Mouse (Mus musculus): ENCODE measurements at regions not wholly inside any gene's neighbourhood (a gene's known extent, or its start where the extent isn't known, plus 50 kb on each side); places are given as distances from the start of the nearest gene placed in this dataset.

DNA sequence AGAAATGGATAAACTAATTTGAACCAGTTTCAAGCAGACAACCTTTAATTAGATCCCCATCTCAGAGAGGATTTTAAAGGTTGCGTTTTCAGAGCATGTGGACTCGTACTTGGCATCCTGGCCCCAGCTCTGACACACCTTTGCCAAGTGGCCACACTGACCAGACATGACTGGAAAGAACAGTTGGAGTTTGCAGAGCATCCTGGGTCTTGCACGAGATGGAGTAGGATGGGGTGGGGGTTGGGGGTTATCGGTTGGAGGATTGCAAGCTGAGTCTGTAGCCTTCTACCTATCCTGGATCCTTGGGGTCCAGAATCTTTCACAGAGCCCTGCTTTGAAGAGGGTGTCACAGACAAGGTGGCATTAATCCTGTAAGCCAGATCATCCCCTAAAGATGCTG lies 550.9 kb upstream of the Mgmt start:
- Histone ChIP-seq H3K4me3 (ENCODE audit: low read depth, low read length) (no peak overlapping the region), H3K36me3 (ENCODE audit: control insufficient read depth, insufficient read depth, low read length) (no peaks in the 10 kb centered on the region), H3K27me3 (ENCODE audit: control insufficient read depth, insufficient read depth, low read length) (no peaks in the 10 kb centered on the region), H3K4me1 (ENCODE audit: control insufficient read depth, insufficient read depth, low read length) (peaks cover 34% of the 10 kb centered on the region), H3K4me2 (ENCODE audit: low read depth, severe bottlenecking) (no peak overlapping the region), H3K9ac (ENCODE audit: low read length) (no peak overlapping the region), H3K9me3 (ENCODE audit: control insufficient read depth, low read length) (no peaks in the 10 kb centered on the region), H3K27ac (replicated peaks; ENCODE audit: low read depth, low read length) (peak overlapping the region; percentile 93)
- WGBS: 55% methylated on average over 4 of the region's 4 CpGs
- DNase-seq (ENCODE audit: low spot score) (no peak), ATAC-seq (ENCODE audit: insufficient number of reproducible peaks, low FRiP score, low TSS enrichment, low read depth) (no peak)

DNA sequence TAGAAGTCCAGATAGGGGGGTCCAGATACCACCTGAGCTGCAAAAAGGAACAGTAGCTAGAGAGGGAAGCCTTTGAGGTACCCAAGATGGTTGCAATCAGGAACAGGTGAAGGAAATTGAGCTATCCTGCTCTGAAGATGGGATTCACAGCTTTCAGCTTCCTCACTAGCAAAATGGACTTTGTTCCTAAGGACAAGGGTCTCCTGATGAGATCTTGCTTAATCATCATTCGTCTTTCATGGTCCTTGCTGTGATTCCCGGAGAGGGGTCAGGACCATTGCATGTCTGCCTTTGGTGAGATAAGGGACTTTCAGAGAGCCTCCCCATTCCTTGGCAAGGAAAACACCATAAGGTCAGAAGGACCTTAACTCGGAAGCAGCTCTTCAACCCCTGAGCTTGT lies 549.4 kb upstream of the Mgmt start:
- WGBS: 65% methylated on average over 3 of the region's 3 CpGs
- no peak for ATAC-seq (ENCODE audit: insufficient number of reproducible peaks, low FRiP score, low TSS enrichment, low read depth)
- Histone ChIP-seq H3K27ac (replicated peaks; ENCODE audit: low read depth, low read length) (no peak overlapping the region), H3K36me3 (ENCODE audit: control insufficient read depth, insufficient read depth, low read length) (no peaks in the 10 kb centered on the region), H3K9ac (ENCODE audit: low read length) (no peak overlapping the region), H3K4me1 (ENCODE audit: control insufficient read depth, insufficient read depth, low read length) (peaks cover 31% of the 10 kb centered on the region), H3K4me2 (ENCODE audit: low read depth, severe bottlenecking) (no peak overlapping the region), H3K4me3 (ENCODE audit: low read depth, low read length) (no peak overlapping the region), H3K9me3 (ENCODE audit: control insufficient read depth, low read length) (no peaks in the 10 kb centered on the region), H3K27me3 (ENCODE audit: control insufficient read depth, insufficient read depth, low read length) (no peaks in the 10 kb centered on the region)
- DNase-seq (ENCODE audit: low spot score): no peak

DNA sequence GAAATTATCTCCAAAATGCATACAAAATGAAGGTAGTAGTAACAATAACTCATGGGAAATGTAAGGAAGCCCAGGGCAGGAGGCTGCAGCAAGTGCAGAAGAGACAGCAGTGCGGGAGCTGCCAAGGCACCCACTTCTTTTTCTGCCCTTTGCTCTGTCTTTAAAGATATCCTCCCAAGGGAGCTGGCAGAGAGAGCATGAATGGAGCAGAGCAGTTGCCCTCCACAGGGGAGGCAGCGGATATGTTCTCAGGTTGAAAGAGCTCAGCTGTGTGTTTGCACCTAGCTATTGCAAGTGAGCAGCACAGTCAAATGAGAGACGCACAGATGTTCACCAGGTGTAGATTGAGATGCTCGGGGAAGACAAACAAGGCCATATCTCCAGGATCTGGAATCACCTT lies 547.9 kb upstream of the Mgmt start:
- Histone ChIP-seq H3K36me3 (ENCODE audit: control insufficient read depth, insufficient read depth, low read length) (no peaks in the 10 kb centered on the region), H3K4me1 (ENCODE audit: control insufficient read depth, insufficient read depth, low read length) (peaks cover 21% of the 10 kb centered on the region), H3K27me3 (ENCODE audit: control insufficient read depth, insufficient read depth, low read length) (no peaks in the 10 kb centered on the region), H3K4me3 (ENCODE audit: low read depth, low read length) (no peak overlapping the region), H3K27ac (replicated peaks; ENCODE audit: low read depth, low read length) (no peak overlapping the region), H3K4me2 (ENCODE audit: low read depth, severe bottlenecking) (no peak overlapping the region), H3K9me3 (ENCODE audit: control insufficient read depth, low read length) (no peaks in the 10 kb centered on the region), H3K9ac (ENCODE audit: low read length) (no peak overlapping the region)
- DNase-seq (ENCODE audit: low spot score) (no peak), ATAC-seq (ENCODE audit: insufficient number of reproducible peaks, low FRiP score, low TSS enrichment, low read depth) (no peak)
- WGBS: 60% methylated on average over 4 of the region's 4 CpGs

DNA sequence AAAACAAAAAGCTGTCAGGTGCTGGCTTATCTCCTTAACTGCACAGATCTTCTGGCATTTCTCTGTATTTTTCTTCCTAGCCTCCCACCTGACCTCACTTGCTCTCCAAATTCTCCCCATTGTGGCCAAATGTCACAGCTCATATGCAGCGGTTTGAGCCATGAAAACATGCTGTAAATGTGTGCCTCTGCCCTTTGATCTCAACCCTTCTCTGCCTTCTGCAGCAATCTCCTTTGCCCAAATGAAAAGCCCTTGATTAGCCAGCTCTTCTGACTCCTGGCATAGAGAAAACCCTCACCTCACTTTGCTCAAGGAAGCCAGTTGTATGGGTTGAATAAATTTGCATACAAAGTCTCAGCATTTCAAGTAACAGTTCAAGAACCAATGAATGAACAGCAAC lies 546.1 kb upstream of the Mgmt start:
- Histone ChIP-seq H3K4me2 (ENCODE audit: low read depth, severe bottlenecking) (no peak overlapping the region), H3K27me3 (ENCODE audit: control insufficient read depth, insufficient read depth, low read length) (no peaks in the 10 kb centered on the region), H3K36me3 (ENCODE audit: control insufficient read depth, insufficient read depth, low read length) (no peaks in the 10 kb centered on the region), H3K4me3 (ENCODE audit: low read depth, low read length) (no peak overlapping the region), H3K9ac (ENCODE audit: low read length) (no peak overlapping the region), H3K27ac (replicated peaks; ENCODE audit: low read depth, low read length) (no peak overlapping the region), H3K9me3 (ENCODE audit: control insufficient read depth, low read length) (no peaks in the 10 kb centered on the region), H3K4me1 (ENCODE audit: control insufficient read depth, insufficient read depth, low read length) (peaks cover 9% of the 10 kb centered on the region)
- WGBS: 22% methylated on average over 1 of the region's 1 CpGs
- no peak for ATAC-seq (ENCODE audit: insufficient number of reproducible peaks, low FRiP score, low TSS enrichment, low read depth)
- no peak for DNase-seq (ENCODE audit: low spot score)

DNA sequence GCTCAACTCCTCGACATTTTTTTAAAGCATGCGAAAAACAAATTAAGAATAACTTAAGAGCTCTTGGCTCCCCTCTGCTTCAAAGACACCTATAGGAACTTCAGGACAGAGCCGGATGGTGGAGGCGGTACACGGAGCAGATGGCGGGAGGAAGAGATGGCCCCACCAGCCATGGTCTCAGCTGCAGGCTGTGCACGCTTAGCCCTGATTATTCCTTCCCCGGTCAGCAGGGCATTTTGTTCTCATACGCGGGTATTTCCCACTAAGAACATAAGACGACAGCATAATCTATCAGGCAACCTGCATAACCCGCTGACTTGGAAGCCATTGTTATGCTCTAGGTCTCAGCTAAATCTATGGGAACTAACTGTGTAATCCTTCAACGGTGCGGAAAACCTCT lies 544.8 kb upstream of the Mgmt start:
- DNase-seq (ENCODE audit: low spot score): no peak

DNA sequence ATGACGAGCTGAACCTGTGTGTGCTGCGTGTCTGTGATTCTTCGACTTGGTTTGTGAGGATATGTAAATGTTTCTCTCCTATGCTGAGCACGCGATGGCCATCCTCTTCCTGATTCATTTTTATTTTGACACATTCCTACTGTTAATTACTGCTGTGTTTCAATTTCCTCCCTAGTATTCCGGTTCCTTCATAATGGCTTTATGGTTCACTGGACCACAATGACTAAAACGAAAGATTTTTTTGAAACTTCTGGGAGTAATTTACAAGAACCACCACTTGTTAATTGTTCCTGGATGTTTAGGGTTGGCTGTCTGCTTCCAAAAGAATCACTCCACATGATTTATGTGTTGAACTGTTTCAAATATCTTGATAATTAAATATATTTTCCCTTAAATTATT lies 537.4 kb upstream of the Mgmt start:
- ATAC-seq (ENCODE audit: insufficient number of reproducible peaks, low FRiP score, low TSS enrichment, low read depth): no peak
- no peaks in the 10 kb centered on the region for H3K9me3 ChIP-seq (ENCODE audit: control insufficient read depth, low read length)
- no peak overlapping the region for H3K4me3 ChIP-seq (ENCODE audit: low read depth, low read length)
- no peak overlapping the region for H3K9ac ChIP-seq (ENCODE audit: low read length)
- H3K27ac ChIP-seq (replicated peaks; ENCODE audit: low read depth, low read length): no peak overlapping the region
- no peaks in the 10 kb centered on the region for H3K36me3 ChIP-seq (ENCODE audit: control insufficient read depth, insufficient read depth, low read length)
- no peaks in the 10 kb centered on the region for H3K27me3 ChIP-seq (ENCODE audit: control insufficient read depth, insufficient read depth, low read length)
- H3K4me1 ChIP-seq (ENCODE audit: control insufficient read depth, insufficient read depth, low read length): no peaks in the 10 kb centered on the region
- no peak overlapping the region for H3K4me2 ChIP-seq (ENCODE audit: low read depth, severe bottlenecking)
- no peak for DNase-seq (ENCODE audit: low spot score)
- 51% methylated on average over 7 of the region's 7 CpGs for WGBS

More for the DNA sequence above, 544.8 kb upstream of the Mgmt start:
- Histone ChIP-seq H3K36me3 (ENCODE audit: control insufficient read depth, insufficient read depth, low read length) (no peaks in the 10 kb centered on the region), H3K9me3 (ENCODE audit: control insufficient read depth, low read length) (no peaks in the 10 kb centered on the region), H3K4me3 (ENCODE audit: low read depth, low read length) (no peak overlapping the region), H3K27ac (replicated peaks; ENCODE audit: low read depth, low read length) (no peak overlapping the region), H3K9ac (ENCODE audit: low read length) (no peak overlapping the region), H3K4me2 (ENCODE audit: low read depth, severe bottlenecking) (no peak overlapping the region), H3K4me1 (ENCODE audit: control insufficient read depth, insufficient read depth, low read length) (no peaks in the 10 kb centered on the region), H3K27me3 (ENCODE audit: control insufficient read depth, insufficient read depth, low read length) (no peaks in the 10 kb centered on the region)
- ATAC-seq (ENCODE audit: insufficient number of reproducible peaks, low FRiP score, low TSS enrichment, low read depth): no peak
- WGBS: 90% methylated on average over 14 of the region's 14 CpGs

DNA sequence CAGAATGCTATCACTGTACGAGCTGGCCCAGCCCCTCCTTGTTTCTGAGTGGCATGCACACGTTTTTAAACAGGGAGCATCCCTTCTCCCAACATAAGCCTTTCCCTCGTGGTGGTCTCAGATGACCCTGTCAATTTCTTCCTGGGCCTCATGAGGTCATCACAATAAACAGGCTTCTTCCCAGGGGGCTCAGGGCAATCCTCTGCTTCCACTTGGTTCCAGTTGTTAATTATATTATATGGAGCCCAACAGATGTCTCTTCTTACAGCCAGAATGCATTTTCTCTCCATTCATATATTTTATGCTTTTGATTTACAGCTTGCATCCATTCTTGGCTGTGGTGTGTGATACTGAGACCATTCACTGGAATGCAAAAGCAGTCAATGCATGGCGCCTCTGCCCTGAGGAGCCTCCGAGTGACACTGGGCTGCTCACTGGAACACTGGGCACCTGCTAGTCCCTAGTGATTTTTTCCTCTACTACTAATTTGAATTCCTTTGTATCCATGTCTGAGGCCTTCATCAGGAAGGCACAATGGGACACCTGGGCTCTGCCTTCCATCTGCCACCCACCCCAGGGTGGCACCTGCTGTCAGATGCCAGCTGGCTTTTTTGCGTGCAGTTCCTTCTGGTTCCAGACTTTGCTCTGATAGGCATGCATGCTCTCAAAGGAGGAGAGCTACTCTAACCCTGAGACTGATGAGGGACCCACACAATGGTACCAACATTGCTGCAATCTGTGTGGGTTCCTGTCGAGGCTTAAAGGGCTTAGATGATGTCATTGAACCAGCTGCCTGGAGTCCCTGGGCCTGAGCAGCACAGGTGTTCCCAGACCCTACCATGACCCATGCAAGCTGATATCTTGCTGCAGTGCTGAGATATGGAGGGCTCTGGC lies 528.8 kb upstream of the Mgmt start:
- ATAC-seq (ENCODE audit: insufficient number of reproducible peaks, low FRiP score, low TSS enrichment, low read depth): peak; percentile 78
- no peak overlapping the region for H3K27ac ChIP-seq (replicated peaks; ENCODE audit: low read depth, low read length)
- 64% methylated on average over 7 of the region's 7 CpGs for WGBS
- H3K27me3 ChIP-seq (ENCODE audit: control insufficient read depth, insufficient read depth, low read length): no peaks in the 10 kb centered on the region
- H3K4me3 ChIP-seq (ENCODE audit: low read depth, low read length): no peak overlapping the region
- H3K36me3 ChIP-seq (ENCODE audit: control insufficient read depth, insufficient read depth, low read length): no peaks in the 10 kb centered on the region
- H3K4me1 ChIP-seq (ENCODE audit: control insufficient read depth, insufficient read depth, low read length): no peaks in the 10 kb centered on the region
- no peaks in the 10 kb centered on the region for H3K9me3 ChIP-seq (ENCODE audit: control insufficient read depth, low read length)
- no peak overlapping the region for H3K4me2 ChIP-seq (ENCODE audit: low read depth, severe bottlenecking)
- no peak for DNase-seq (ENCODE audit: low spot score)
- H3K9ac ChIP-seq (ENCODE audit: low read length): no peak overlapping the region

DNA sequence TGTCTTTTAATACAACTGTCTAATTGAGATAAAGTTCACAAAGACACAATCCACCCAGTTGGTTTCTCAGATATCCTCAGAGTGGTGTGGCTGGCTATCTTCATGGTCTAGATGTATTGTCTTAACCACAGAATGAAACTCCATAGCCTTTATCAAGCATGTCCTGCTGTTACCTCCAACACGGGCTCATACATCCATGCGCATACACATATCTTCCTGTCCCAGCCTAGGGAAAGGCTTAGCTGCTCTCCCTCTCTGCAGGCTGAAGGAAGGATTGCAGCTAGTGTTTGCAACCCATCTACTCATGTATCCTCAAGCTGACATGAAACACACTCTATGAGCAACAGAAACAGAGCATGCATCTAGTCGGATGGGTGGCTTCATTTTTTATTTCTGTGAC lies 517.2 kb upstream of the Mgmt start:
- H3K4me1 ChIP-seq (ENCODE audit: control insufficient read depth, insufficient read depth, low read length): peaks cover 12% of the 10 kb centered on the region
- H3K4me3 ChIP-seq (ENCODE audit: low read depth, low read length): no peak overlapping the region
- no peaks in the 10 kb centered on the region for H3K36me3 ChIP-seq (ENCODE audit: control insufficient read depth, insufficient read depth, low read length)
- ATAC-seq (ENCODE audit: insufficient number of reproducible peaks, low FRiP score, low TSS enrichment, low read depth) (no peak), DNase-seq (ENCODE audit: low spot score) (no peak)
- H3K4me2 ChIP-seq (ENCODE audit: low read depth, severe bottlenecking): no peak overlapping the region
- WGBS: 89% methylated on average over 3 of the region's 3 CpGs
- H3K27ac ChIP-seq (replicated peaks; ENCODE audit: low read depth, low read length): no peak overlapping the region
- H3K27me3 ChIP-seq (ENCODE audit: control insufficient read depth, insufficient read depth, low read length): no peaks in the 10 kb centered on the region
- no peaks in the 10 kb centered on the region for H3K9me3 ChIP-seq (ENCODE audit: control insufficient read depth, low read length)
- H3K9ac ChIP-seq (ENCODE audit: low read length): no peak overlapping the region

DNA sequence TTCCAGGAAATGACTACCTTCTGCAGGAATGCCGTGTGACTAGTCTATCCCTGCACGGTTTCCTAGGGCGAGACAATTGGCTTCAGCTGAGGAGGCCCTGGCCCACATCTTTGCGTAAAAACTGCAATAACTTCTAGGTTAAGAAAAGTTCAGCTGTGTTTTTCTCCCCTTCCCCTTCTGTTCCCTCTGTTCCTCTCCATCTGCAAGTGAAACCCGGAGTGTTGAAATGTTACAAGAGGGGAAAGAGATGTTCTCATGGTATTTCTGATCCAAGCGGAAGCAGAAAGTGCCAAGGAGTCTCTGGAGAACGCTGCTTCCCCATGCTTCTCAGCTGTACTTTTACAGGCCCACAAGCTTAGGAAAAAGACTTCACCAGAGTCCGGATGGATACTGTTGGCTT lies 516.7 kb upstream of the Mgmt start:
- Histone ChIP-seq H3K9ac (ENCODE audit: low read length) (no peak overlapping the region), H3K27ac (replicated peaks; ENCODE audit: low read depth, low read length) (no peak overlapping the region), H3K4me2 (ENCODE audit: low read depth, severe bottlenecking) (no peak overlapping the region), H3K4me1 (ENCODE audit: control insufficient read depth, insufficient read depth, low read length) (peaks cover 12% of the 10 kb centered on the region), H3K27me3 (ENCODE audit: control insufficient read depth, insufficient read depth, low read length) (no peaks in the 10 kb centered on the region), H3K36me3 (ENCODE audit: control insufficient read depth, insufficient read depth, low read length) (no peaks in the 10 kb centered on the region), H3K9me3 (ENCODE audit: control insufficient read depth, low read length) (no peaks in the 10 kb centered on the region), H3K4me3 (ENCODE audit: low read depth, low read length) (no peak overlapping the region)
- 61% methylated on average over 8 of the region's 8 CpGs for WGBS
- no peak for ATAC-seq (ENCODE audit: insufficient number of reproducible peaks, low FRiP score, low TSS enrichment, low read depth)
- no peak for DNase-seq (ENCODE audit: low spot score)

All from limb, embryonic 11.5 days (tissue).